Mouse (Mus musculus) left cerebral cortex, adult 8-10 months (tissue): ENCODE results near the gene Clrn2. TPM values are rescaled to one million over a fixed set of nuclear protein-coding genes. Genes with fewer than 3 reads are reported as not detected.

Experiments used
- DNase-seq, 2 experiments: peaks; one replicate each; pipeline ENCODE4 v3.0.0; 2022; ENCODE audit warnings: low spot score in 2 of 2
- total RNA-seq, 4 experiments: library from RNA; stranded (reverse); gene quantifications; 2 replicates each; pipeline ENCODE4 v1.2.4; 2022

Clrn2 gene
- total RNA-seq, 4 experiments from 2014 or later: 0.40 to 1.1 (median 0.49) TPM

GRCm38 (mm10) chr5:45497564-45497963, 44.0 kb downstream of the Clrn2 start:
- DNase-seq: no peak

GRCm38 (mm10) chr5:45510071-45510470, 56.5 kb downstream of the Clrn2 start:
- DNase-seq: peak in 1 of 2 experiments; percentile 28

GRCm38 (mm10) chr5:45512908-45513307, 59.4 kb downstream of the Clrn2 start:
- DNase-seq: no peak

- DNase-seq: no peak
Observed at GRCm38 (mm10) chr5:45513511-45513910, 60.0 kb downstream of the Clrn2 start.

Other genes with a start within 250 kb of the Clrn2 start
- gene Qdpr, start 3.5 kb upstream of the Clrn2 start, total RNA-seq: 100 to 1,000 TPM; 198 to 242 (median 219) TPM
- 10 to 100 TPM; 58.1 to 68.9 (median 63.5) TPM for gene Lap3, start 39.6 kb downstream of the Clrn2 start, total RNA-seq
- 100 to 1,000 TPM in 3 of 4 experiments, 10 to 100 TPM in 1; 97.1 to 104 (median 102) TPM for gene Med28, start 66.5 kb downstream of the Clrn2 start, total RNA-seq
- gene Fam184b, start 185.9 kb downstream of the Clrn2 start, total RNA-seq: 10 to 100 TPM; 10.2 to 12.9 (median 11.5) TPM
- gene Ncapg, start 216.2 kb downstream of the Clrn2 start, total RNA-seq: under 1 TPM; 0.21 to 0.78 (median 0.45) TPM